Mouse (Mus musculus): ENCODE data around the gene Olfr380.

The Olfr380 gene

DNA sequence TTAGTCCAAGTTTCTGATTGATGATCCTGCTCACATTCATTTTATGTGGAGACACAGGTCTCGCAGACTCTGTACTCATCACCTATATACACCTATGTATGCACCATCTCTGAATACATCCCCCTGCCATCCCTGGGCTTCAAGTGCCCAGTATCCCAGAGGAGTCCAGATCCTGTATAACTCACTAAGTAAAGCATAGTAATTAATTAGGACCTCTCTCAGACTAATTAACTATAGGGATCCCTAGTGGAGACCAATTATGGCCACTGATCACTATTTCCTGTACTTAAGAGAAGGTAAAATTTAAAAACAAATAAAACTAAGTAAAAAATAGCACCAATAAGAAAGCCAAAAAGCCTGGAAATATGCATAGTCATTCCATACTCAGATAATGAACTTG, at the start of gene Olfr380:
Gene Olfr380, minus strand, starts transcription at position 101 of the 400 bp plus-strand sequence.
- no peak for DNase-seq (ENCODE audit: low spot score in 2 of 2)

DNA sequence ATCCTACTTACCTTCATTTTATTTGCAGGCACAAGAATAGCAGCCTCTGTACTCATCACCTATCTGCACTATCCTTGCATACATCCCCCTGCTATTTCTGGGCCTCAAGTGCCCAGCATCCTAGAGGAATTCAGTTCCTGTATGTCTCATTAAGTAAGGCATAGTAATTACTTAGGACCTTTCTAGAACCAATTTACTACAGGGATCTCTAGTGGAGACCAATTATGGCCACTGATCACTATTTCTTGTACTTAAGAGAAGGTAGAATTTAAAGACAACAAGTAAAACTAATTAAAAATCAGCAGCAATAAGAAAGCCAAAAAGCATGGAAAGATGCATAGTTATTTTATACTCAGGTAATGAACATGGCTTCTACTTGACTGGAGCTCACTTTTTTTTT, 34.2 kb upstream of the Olfr380 start, which contains the start of gene Olfr381:
Gene Olfr381, minus strand, starts transcription at position 101 of the 400 bp plus-strand sequence.
- no peak for DNase-seq (ENCODE audit: low spot score in 2 of 2)

DNA sequence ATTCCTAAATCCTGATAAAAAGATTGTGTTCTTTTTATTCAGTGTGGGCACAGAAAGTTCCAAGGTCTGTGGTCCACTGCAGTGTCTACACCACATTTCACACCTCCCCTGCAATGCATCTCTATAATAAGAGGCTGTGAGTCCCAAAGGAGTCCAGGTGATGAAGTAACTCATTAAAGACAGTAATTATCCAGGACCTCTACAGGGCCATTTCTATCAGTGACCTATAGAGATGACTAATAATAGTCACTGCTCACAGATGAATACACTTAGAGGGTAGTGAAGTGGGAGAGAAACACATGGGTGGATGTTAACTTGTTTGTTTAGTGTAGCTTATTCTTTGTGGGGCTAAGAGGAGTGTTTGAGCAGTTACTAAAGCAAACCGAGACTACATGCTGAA, 28.9 kb downstream of the Olfr380 start, which contains the start of gene Olfr378:
Gene Olfr378, minus strand, starts transcription at position 101 of the 400 bp plus-strand sequence.
- DNase-seq (ENCODE audit: low spot score in 2 of 2), result no peak

Data from right cerebral cortex, postnatal 36 days (tissue).